Mouse (Mus musculus): ENCODE results near the gene Cdc42.

The Cdc42 gene

GRCm38 (mm10) chr4:137315061-137315460, 42.5 kb downstream of the Cdc42 start:
- DNase-seq: no peak

DNA sequence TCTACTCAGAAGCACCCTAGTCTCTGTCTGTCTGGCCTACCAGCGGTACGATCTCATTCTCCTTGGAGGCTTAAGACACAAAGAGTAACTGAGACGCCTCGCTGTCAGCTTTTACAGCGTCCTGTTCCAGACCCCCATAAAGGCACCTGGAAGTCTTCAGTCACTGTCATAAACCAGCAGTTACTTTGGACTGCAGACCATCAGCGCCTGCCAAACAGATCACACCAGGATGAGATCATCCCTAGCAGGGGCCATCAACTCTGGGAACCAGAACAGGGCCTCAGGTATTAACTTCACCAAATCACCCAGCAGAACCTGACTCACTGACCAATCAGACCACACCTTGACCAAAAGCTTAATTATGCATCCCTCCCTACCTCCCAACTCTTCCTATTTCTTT, 43.0 kb downstream of the Cdc42 start:
- DNase-seq: no peak

DNA sequence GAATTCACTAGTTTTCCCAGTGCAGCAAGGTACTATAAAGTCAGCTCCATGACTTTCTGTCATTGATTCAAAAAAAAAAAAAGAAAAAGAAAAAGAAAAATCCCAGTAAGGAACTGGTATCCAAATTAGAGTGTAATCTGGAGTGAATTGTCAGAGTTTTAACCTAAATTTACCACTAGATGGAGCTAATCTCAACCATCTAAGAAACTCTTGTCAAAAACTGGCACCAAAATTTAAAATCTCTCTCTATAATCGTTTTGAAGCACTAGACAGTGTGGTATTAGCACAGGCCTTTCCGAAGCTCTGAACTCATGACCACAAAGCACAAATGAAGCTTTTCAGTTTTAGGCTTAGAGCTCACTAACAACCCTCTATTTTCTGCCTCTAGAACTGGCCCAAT, 44.0 kb downstream of the Cdc42 start:
- DNase-seq: no peak

GRCm38 (mm10) chr4:137308377-137308776, 49.1 kb downstream of the Cdc42 start:
- no peak for DNase-seq

- no peak for DNase-seq
These were observed 50.4 kb downstream of the Cdc42 start for GRCm38 (mm10) chr4:137306991-137307706.

GRCm38 (mm10) chr4:137306577-137306888, 51.0 kb downstream of the Cdc42 start:
- no peak for DNase-seq

GRCm38 (mm10) chr4:137305831-137306576, 51.5 kb downstream of the Cdc42 start:
- DNase-seq: no peak

DNA sequence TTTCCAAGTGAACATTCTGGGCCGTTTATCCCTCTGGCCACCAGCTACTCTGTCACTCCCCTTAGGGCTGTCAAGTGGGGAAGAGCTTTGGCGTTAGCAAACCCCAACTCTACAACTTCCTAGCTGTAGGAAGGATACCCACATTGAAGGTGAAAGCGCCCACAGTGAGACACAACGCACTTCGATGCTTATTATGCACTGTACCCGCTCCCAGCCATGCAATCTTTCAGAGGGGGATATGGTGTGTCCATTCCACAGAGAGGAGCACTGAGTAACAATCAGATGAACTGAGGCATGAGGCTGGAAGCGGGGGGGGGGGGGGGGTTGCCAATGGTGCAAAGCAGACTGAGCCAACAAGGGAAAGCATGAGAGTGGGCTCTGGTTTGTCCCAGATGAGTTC, 52.5 kb downstream of the Cdc42 start:
- DNase-seq: no peak

DNA sequence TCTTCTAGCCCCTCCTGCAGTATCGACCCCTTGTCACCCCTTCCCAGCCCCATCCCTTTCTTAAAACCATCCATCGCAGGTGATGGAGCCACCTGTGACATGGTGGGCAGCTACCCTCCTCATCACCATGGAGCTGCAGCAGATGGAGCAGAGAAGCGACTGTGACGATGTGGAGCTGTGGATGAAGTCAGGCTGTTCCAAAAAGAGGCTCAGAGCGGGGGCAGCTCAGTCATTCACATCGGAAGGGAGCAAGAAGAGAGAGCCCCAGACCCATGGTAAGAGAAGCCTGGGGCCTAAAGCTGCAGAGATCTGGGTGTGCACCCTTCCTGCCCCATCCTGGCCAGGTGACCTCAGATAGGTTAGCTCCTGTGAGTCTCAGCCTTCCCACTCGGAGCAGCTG, 53.4 kb downstream of the Cdc42 start:
- DNase-seq: no peak

DNA sequence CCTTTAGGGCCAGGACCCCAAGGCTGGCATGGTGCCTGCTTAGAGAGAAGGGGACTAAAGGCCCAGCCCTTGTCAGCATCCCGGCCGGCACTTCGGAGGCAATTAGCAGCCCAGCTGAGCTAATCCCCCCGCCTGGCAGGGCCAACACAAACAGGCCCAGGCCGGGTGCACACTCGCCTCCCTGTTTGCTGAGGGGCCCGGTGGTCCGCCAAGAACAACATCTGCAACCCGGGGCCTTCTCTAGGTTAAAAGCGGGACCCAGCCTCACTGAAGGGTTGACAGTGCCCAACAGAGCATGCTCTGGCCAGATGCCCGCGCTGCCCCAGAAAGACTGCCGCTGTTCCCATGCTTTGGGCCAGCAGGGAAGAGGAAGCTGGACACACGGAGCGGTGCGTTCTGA, 55.9 kb downstream of the Cdc42 start:
- DNase-seq: no peak

- no peak for DNase-seq
These were observed 57.3 kb downstream of the Cdc42 start for GRCm38 (mm10) chr4:137300227-137300626.

GRCm38 (mm10) chr4:137298406-137298805, 59.1 kb downstream of the Cdc42 start:
- DNase-seq: peak in 1 of 2 experiments; percentile 51

- no peak for DNase-seq
These were observed 59.9 kb downstream of the Cdc42 start for GRCm38 (mm10) chr4:137297611-137298010.

- DNase-seq: no peak
These were observed 62.6 kb downstream of the Cdc42 start for GRCm38 (mm10) chr4:137294951-137295350.

GRCm38 (mm10) chr4:137294474-137294873, 63.0 kb downstream of the Cdc42 start:
- no peak for DNase-seq

- DNase-seq: no peak
These were observed 63.5 kb downstream of the Cdc42 start for GRCm38 (mm10) chr4:137294032-137294431.

- no peak for DNase-seq
These were observed 64.9 kb downstream of the Cdc42 start for GRCm38 (mm10) chr4:137292625-137293024.

DNA sequence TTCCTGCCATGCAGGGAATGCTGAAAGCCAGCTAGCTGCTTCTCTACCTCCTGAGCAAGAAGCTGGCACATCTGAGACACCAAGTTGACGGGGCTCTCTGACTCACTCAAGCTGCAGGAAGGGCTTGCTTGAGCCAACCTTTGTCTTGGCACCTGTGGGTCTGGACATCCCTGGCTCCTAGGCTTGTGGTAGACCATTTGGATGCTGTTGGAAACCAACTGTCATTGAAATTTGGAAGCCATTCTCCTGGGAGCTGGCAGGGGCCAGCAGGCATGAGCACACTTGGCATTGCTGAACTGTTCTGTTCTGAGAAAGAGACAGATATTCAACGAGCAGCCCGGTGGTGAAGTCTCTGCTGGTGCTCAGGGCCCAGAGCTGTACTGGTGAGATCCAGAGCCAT, 67.3 kb downstream of the Cdc42 start:
- DNase-seq: no peak

- DNase-seq: no peak
These were observed 67.8 kb downstream of the Cdc42 start for GRCm38 (mm10) chr4:137289701-137290100.

- DNase-seq: peak; percentile 71 to 72
These were observed 69.7 kb downstream of the Cdc42 start for GRCm38 (mm10) chr4:137287818-137288217.

DNA sequence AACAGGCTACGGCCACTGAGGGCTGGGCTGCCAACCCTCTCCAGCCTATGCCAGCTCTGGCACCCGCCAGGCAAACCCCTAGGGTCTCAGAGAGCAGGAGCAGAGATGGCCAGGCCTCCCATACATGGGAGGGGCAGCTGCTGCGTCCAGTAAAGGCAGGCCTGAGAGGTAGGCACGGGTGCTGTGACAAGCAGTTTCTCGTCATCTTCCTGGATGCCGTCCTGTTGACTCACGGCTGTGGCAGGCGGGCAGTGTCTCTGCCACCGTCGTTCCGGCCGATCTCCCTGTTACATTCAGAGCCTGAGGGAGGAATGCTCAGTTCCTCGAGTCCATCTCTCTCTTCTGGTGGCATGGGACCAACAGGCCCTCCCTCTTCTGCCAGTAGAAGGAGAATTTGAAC, 70.3 kb downstream of the Cdc42 start:
- DNase-seq: peak in 1 of 2 experiments; percentile 52

DNA sequence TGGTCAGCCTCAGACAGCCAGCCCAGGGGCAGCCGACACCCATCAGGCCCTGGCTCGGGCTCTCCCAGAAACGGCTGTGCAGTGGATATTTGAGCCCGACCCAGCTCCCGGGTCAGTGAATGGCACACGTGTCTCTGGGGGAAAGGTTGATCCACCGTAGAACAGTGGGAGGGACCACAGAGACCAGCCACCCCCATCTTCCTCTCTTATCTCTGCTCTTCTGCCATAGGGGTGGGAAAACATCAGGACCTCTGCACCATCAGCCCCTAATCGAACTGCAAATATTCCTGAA, 70.9 kb downstream of the Cdc42 start:
- no peak for DNase-seq

- DNase-seq: no peak
These were observed 71.5 kb downstream of the Cdc42 start for GRCm38 (mm10) chr4:137285876-137286661.

- no peak for DNase-seq
These were observed 74.2 kb downstream of the Cdc42 start for GRCm38 (mm10) chr4:137283407-137283732.

Data from kidney, postnatal 25 days (tissue).